Mouse (Mus musculus) embryonic fibroblast, embryonic 13.5 days (primary cell): ENCODE data around the gene Tst.

Experiments used
- CTCF ChIP-seq: IDR thresholded peaks from 2 replicates; pipeline ENCODE4 v1.5.1; 2011; ENCODE audit warnings: mild to moderate bottlenecking, control low read depth, low read length, moderate library complexity, borderline replicate concordance; ENCODE audit not compliant: insufficient read depth
- POLR2A ChIP-seq: IDR thresholded peaks from 2 replicates; pipeline ENCODE4 v1.6.1; 2011; ENCODE audit warnings: low read depth, mild to moderate bottlenecking, control low read depth, low read length, moderate library complexity

GRCm38 (mm10) chr15:78425230-78425629, 19.5 kb upstream of the Tst start:
- TF ChIP-seq POLR2A, result no peak
- no peak for TF ChIP-seq CTCF
